Mouse (Mus musculus) inflammation-experienced regulatory T-cells (primary cell): ENCODE results near the gene Cdc42se2. TPM values are rescaled to one million over a fixed set of nuclear protein-coding genes. Genes with fewer than 3 reads are reported as not detected.

Experiments used
- polyA plus RNA-seq, 2 experiments: library from polyadenylated mRNA; unstranded; fragments of 100-300 nt; shearing (Covaris generic); gene quantifications; one replicate each; pipeline ENCODE4 v1.2.1; 2017

The Cdc42se2 gene
- 100 to 1,000 TPM; 359 to 453 TPM for polyA plus RNA-seq

GRCm38 (mm10) chr11:54787488-54788474, at the start of gene Cdc42se2:
Cdc42se2 (minus strand) TSS chr11:54787675.

Other genes starting within 250 kb of the Cdc42se2 start
- 1 to 10 TPM; 1.9 to 7.1 TPM for gene Lyrm7, start 73.2 kb upstream of the Cdc42se2 start, polyA plus RNA-seq
- gene Hint1, start 78.7 kb upstream of the Cdc42se2 start, polyA plus RNA-seq: 100 to 1,000 TPM; 260 to 289 TPM
- 1 to 10 TPM in 1 of 2 experiments, under 1 TPM in 1; 0.71 to 2.1 TPM for gene Gpx3, start 114.8 kb upstream of the Cdc42se2 start, polyA plus RNA-seq
- 100 to 1,000 TPM; 126 to 153 TPM for gene Tnip1, start 175.2 kb upstream of the Cdc42se2 start, polyA plus RNA-seq
- 100 to 1,000 TPM; 497 to 618 TPM for gene Anxa6, start 245.8 kb upstream of the Cdc42se2 start, polyA plus RNA-seq